Mouse (Mus musculus): Measurements from ENCODE around the gene Myadm. TPM values are rescaled to one million over a fixed set of nuclear protein-coding genes. Genes with fewer than 3 reads are reported as not detected.

Myadm gene
- total RNA-seq, 1 experiment = 80.8 TPM

GRCm38 (mm10) chr7:3313571-3313970, 24.7 kb downstream of the Myadm start:
- TF ChIP-seq ZNF384 (IDR thresholded peaks at IDR 0.05; ENCODE audit: low read depth, low read length) (no peak), CHD2 (IDR thresholded peaks at IDR 0.05; ENCODE audit: low read depth, low read length) (no peak), ZC3H11A (IDR thresholded peaks at IDR 0.05; ENCODE audit: borderline replicate concordance, low read depth, low read length) (no peak), HCFC1 (IDR thresholded peaks at IDR 0.05; ENCODE audit: borderline replicate concordance, insufficient read depth, low read length) (no peak), MAFK (IDR thresholded peaks at IDR 0.05; ENCODE audit: insufficient read depth, low read depth, low read length) (no peak)
- H3K27ac ChIP-seq (ENCODE audit: insufficient read depth, low read depth, low read length, poor library complexity, severe bottlenecking) = no peak overlapping the region
- no peak for DNase-seq (ENCODE audit: low read depth, low spot score)
- peaks cover 14% of the 10 kb centered on the region for H3K36me3 ChIP-seq (ENCODE audit: control insufficient read depth, insufficient read depth, low read length, poor library complexity, severe bottlenecking)
- no peaks in the 10 kb centered on the region for H3K9me3 ChIP-seq (ENCODE audit: control insufficient read depth, insufficient read depth, low read depth, low read length)
- in situ Hi-C loops (cut with MboI; ENCODE audit: low sequenced_read_pairs in 2 of 2, unreplicated experiment in 2 of 2) = no loop called here
- H3K4me1 ChIP-seq (ENCODE audit: control insufficient read depth in 2 of 2, insufficient read depth in 2 of 2, low read length in 2 of 2, poor library complexity in 1 of 2) = no peaks in the 10 kb centered on the region
- H3K4me3 ChIP-seq (ENCODE audit: insufficient read depth in 1 of 2, low read depth in 1 of 2, low read length in 2 of 2, poor library complexity in 1 of 2, severe bottlenecking in 1 of 2) = no peak overlapping the region
- no peak overlapping the region for H3K9ac ChIP-seq (ENCODE audit: insufficient read depth, low read depth, low read length, poor library complexity, severe bottlenecking)

GRCm38 (mm10) chr7:3314121-3314520, 25.2 kb downstream of the Myadm start:
- no peak for DNase-seq (ENCODE audit: low read depth, low spot score)
- TF ChIP-seq CHD2 (IDR thresholded peaks at IDR 0.05; ENCODE audit: low read depth, low read length) = no peak
- TF ChIP-seq MAFK (IDR thresholded peaks at IDR 0.05; ENCODE audit: insufficient read depth, low read depth, low read length) = no peak
- TF ChIP-seq ZC3H11A (IDR thresholded peaks at IDR 0.05; ENCODE audit: borderline replicate concordance, low read depth, low read length) = no peak
- TF ChIP-seq HCFC1 (IDR thresholded peaks at IDR 0.05; ENCODE audit: borderline replicate concordance, insufficient read depth, low read length) = peak; percentile 97
- Histone ChIP-seq H3K36me3 (ENCODE audit: control insufficient read depth, insufficient read depth, low read length, poor library complexity, severe bottlenecking) (peaks cover 14% of the 10 kb centered on the region), H3K4me1 (ENCODE audit: control insufficient read depth in 2 of 2, insufficient read depth in 2 of 2, low read length in 2 of 2, poor library complexity in 1 of 2) (no peaks in the 10 kb centered on the region), H3K9me3 (ENCODE audit: control insufficient read depth, insufficient read depth, low read depth, low read length) (no peaks in the 10 kb centered on the region), H3K4me3 (ENCODE audit: insufficient read depth in 1 of 2, low read depth in 1 of 2, low read length in 2 of 2, poor library complexity in 1 of 2, severe bottlenecking in 1 of 2) (no peak overlapping the region), H3K9ac (ENCODE audit: insufficient read depth, low read depth, low read length, poor library complexity, severe bottlenecking) (no peak overlapping the region), H3K27ac (ENCODE audit: insufficient read depth, low read depth, low read length, poor library complexity, severe bottlenecking) (no peak overlapping the region)
- in situ Hi-C loops (cut with MboI; ENCODE audit: low sequenced_read_pairs in 2 of 2, unreplicated experiment in 2 of 2) = no loop called here

- H3K9ac ChIP-seq (ENCODE audit: insufficient read depth, low read depth, low read length, poor library complexity, severe bottlenecking) = no peak overlapping the region
- no peak overlapping the region for H3K4me3 ChIP-seq (ENCODE audit: insufficient read depth in 1 of 2, low read depth in 1 of 2, low read length in 2 of 2, poor library complexity in 1 of 2, severe bottlenecking in 1 of 2)
- TF ChIP-seq HCFC1 (IDR thresholded peaks at IDR 0.05; ENCODE audit: borderline replicate concordance, insufficient read depth, low read length) = no peak
- TF ChIP-seq CHD2 (IDR thresholded peaks at IDR 0.05; ENCODE audit: low read depth, low read length) = no peak
- TF ChIP-seq MAFK (IDR thresholded peaks at IDR 0.05; ENCODE audit: insufficient read depth, low read depth, low read length) = no peak
- no peak for TF ChIP-seq ZNF384 (IDR thresholded peaks at IDR 0.05; ENCODE audit: low read depth, low read length)
- in situ Hi-C loops (cut with MboI; ENCODE audit: low sequenced_read_pairs in 2 of 2, unreplicated experiment in 2 of 2) = no loop called here
- H3K4me1 ChIP-seq (ENCODE audit: control insufficient read depth in 2 of 2, insufficient read depth in 2 of 2, low read length in 2 of 2, poor library complexity in 1 of 2) = no peaks in the 10 kb centered on the region
- no peak overlapping the region for H3K27ac ChIP-seq (ENCODE audit: insufficient read depth, low read depth, low read length, poor library complexity, severe bottlenecking)
- no peak for DNase-seq (ENCODE audit: low read depth, low spot score)
- H3K9me3 ChIP-seq (ENCODE audit: control insufficient read depth, insufficient read depth, low read depth, low read length) = no peaks in the 10 kb centered on the region
- H3K36me3 ChIP-seq (ENCODE audit: control insufficient read depth, insufficient read depth, low read length, poor library complexity, severe bottlenecking) = peaks cover 7% of the 10 kb centered on the region
Observed at GRCm38 (mm10) chr7:3317704-3318103, 28.8 kb downstream of the Myadm start.

GRCm38 (mm10) chr7:3320856-3321255, 32.0 kb downstream of the Myadm start:
- Histone ChIP-seq H3K27ac (ENCODE audit: insufficient read depth, low read depth, low read length, poor library complexity, severe bottlenecking) (no peak overlapping the region), H3K4me1 (ENCODE audit: control insufficient read depth in 2 of 2, insufficient read depth in 2 of 2, low read length in 2 of 2, poor library complexity in 1 of 2) (no peaks in the 10 kb centered on the region), H3K36me3 (ENCODE audit: control insufficient read depth, insufficient read depth, low read length, poor library complexity, severe bottlenecking) (peaks cover 4% of the 10 kb centered on the region), H3K9me3 (ENCODE audit: control insufficient read depth, insufficient read depth, low read depth, low read length) (no peaks in the 10 kb centered on the region), H3K4me3 (ENCODE audit: insufficient read depth in 1 of 2, low read depth in 1 of 2, low read length in 2 of 2, poor library complexity in 1 of 2, severe bottlenecking in 1 of 2) (no peak overlapping the region), H3K9ac (ENCODE audit: insufficient read depth, low read depth, low read length, poor library complexity, severe bottlenecking) (no peak overlapping the region)
- no peak for DNase-seq (ENCODE audit: low read depth, low spot score)
- in situ Hi-C loops (cut with MboI; ENCODE audit: low sequenced_read_pairs in 2 of 2, unreplicated experiment in 2 of 2) = no loop called here
- TF ChIP-seq HCFC1 (IDR thresholded peaks at IDR 0.05; ENCODE audit: borderline replicate concordance, insufficient read depth, low read length) = no peak
- no peak for TF ChIP-seq ZNF384 (IDR thresholded peaks at IDR 0.05; ENCODE audit: low read depth, low read length)
- TF ChIP-seq ZC3H11A (IDR thresholded peaks at IDR 0.05; ENCODE audit: borderline replicate concordance, low read depth, low read length) = no peak
- TF ChIP-seq CHD2 (IDR thresholded peaks at IDR 0.05; ENCODE audit: low read depth, low read length) = no peak
- TF ChIP-seq MAFK (IDR thresholded peaks at IDR 0.05; ENCODE audit: insufficient read depth, low read depth, low read length) = no peak

GRCm38 (mm10) chr7:3323826-3324225, 34.9 kb downstream of the Myadm start:
- TF ChIP-seq ZNF384 (IDR thresholded peaks at IDR 0.05; ENCODE audit: low read depth, low read length) (no peak), CHD2 (IDR thresholded peaks at IDR 0.05; ENCODE audit: low read depth, low read length) (no peak), HCFC1 (IDR thresholded peaks at IDR 0.05; ENCODE audit: borderline replicate concordance, insufficient read depth, low read length) (no peak), MAFK (IDR thresholded peaks at IDR 0.05; ENCODE audit: insufficient read depth, low read depth, low read length) (no peak), ZC3H11A (IDR thresholded peaks at IDR 0.05; ENCODE audit: borderline replicate concordance, low read depth, low read length) (no peak)
- H3K27ac ChIP-seq (ENCODE audit: insufficient read depth, low read depth, low read length, poor library complexity, severe bottlenecking) = no peak overlapping the region
- in situ Hi-C loops (cut with MboI; ENCODE audit: low sequenced_read_pairs in 2 of 2, unreplicated experiment in 2 of 2) = no loop called here

More at GRCm38 (mm10) chr7:3323826-3324225, 34.9 kb downstream of the Myadm start:
- no peak overlapping the region for H3K4me3 ChIP-seq (ENCODE audit: insufficient read depth in 1 of 2, low read depth in 1 of 2, low read length in 2 of 2, poor library complexity in 1 of 2, severe bottlenecking in 1 of 2)
- H3K9ac ChIP-seq (ENCODE audit: insufficient read depth, low read depth, low read length, poor library complexity, severe bottlenecking) = no peak overlapping the region
- H3K36me3 ChIP-seq (ENCODE audit: control insufficient read depth, insufficient read depth, low read length, poor library complexity, severe bottlenecking) = peaks cover 4% of the 10 kb centered on the region
- no peaks in the 10 kb centered on the region for H3K9me3 ChIP-seq (ENCODE audit: control insufficient read depth, insufficient read depth, low read depth, low read length)
- no peaks in the 10 kb centered on the region for H3K4me1 ChIP-seq (ENCODE audit: control insufficient read depth in 2 of 2, insufficient read depth in 2 of 2, low read length in 2 of 2, poor library complexity in 1 of 2)
- no peak for DNase-seq (ENCODE audit: low read depth, low spot score)

Measured in ES-E14 (cell line).